ENCODE assay signal across 8 mouse cellular contexts in the genomic region with DNA sequence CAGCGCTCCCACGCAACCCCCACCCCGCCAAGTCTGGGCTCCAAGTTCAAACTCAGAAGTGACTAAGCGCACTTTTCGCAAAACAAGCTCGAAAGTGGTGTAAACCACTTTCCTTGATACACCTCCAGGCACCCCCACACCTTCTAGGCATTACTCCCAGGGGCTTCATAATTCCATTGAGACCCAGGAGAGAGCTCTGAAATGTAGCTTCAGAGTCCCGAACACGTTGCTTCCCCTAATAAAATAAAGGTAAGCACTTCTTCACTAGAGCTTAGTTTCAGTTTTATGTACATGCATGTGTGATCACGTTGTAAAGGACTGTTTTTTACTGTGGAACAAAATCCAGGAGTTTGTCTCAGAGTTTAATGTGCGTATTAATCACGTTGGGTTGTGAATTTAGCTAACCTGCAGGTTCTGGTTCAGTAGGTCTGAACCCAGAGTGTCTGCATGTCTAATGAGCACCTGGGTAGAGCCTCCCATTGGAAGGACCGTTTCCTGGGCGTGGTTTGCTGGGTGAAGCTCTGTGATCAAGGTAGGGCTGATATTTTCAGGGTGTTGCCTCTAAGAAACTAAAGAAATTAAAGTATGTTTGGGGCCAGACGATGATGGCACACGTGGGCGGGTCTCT. TPM values are rescaled to one million over a fixed set of nuclear protein-coding genes. Genes with fewer than 3 reads are reported as not detected.
DNase-seq lines count a peak whose midpoint lies in the region; ATAC-seq and TF ChIP-seq lines count a peak whose summit lies in the region.

No protein-coding gene starts in this region.

- TF ChIP-seq POLR2A in ES-Bruce4 (IDR thresholded peaks at IDR 0.05; ENCODE audit: insufficient read depth, low read length), result no peak

- 0 out of 2 replicates have a peak, but pooled peaks cover 2% of the 10 kb centered on the region for H3K27me3 ChIP-seq in ES-Bruce4 (ENCODE audit: control insufficient read depth, insufficient read depth, low read length, poor library complexity, severe bottlenecking)
- H3K27me3 ChIP-seq in heart, embryonic 15.5 days, result no peaks in the 10 kb centered on the region
- no peaks in the 10 kb centered on the region for H3K27me3 ChIP-seq in stomach, embryonic 16.5 days (ENCODE audit: control insufficient read depth, insufficient read depth, low read length)

- no peak overlapping the region for H3K27ac ChIP-seq in ES-Bruce4 (ENCODE audit: insufficient read depth, low read length)
- H3K27ac ChIP-seq in heart, embryonic 15.5 days, result peak overlapping the region; percentile 90
- peak overlapping the region; percentile 98 for H3K27ac ChIP-seq in stomach, embryonic 16.5 days (ENCODE audit: low read length)

- H3K9me3 ChIP-seq in ES-Bruce4 (replicated peaks; ENCODE audit: control insufficient read depth, insufficient read depth, low read length, poor library complexity, severe bottlenecking), result no peaks in the 10 kb centered on the region
- no peaks in the 10 kb centered on the region for H3K9me3 ChIP-seq in heart, embryonic 15.5 days (replicated peaks)
- H3K9me3 ChIP-seq in stomach, embryonic 16.5 days (replicated peaks; ENCODE audit: control insufficient read depth, low read length), result no peaks in the 10 kb centered on the region

- no peaks in the 10 kb centered on the region for H3K36me3 ChIP-seq in ES-Bruce4 (ENCODE audit: control insufficient read depth, insufficient read depth, low read length, poor library complexity, severe bottlenecking)
- no peaks in the 10 kb centered on the region for H3K36me3 ChIP-seq in heart, embryonic 15.5 days
- H3K36me3 ChIP-seq in stomach, embryonic 16.5 days (ENCODE audit: control insufficient read depth, insufficient read depth, low read length), result no peaks in the 10 kb centered on the region

- peak; percentile 56 for DNase-seq in c-Kit-positive CD71-negative TER-119-negative erythroid progenitor cells, embryonic 14.5 days (ENCODE audit: low read depth)
- peak; percentile 80 for DNase-seq in kidney, postnatal 14 days
- DNase-seq in gastrocnemius, postnatal 4 days (ENCODE audit: low spot score in 2 of 2), result no peak
- no peak for DNase-seq in layer of hippocampus, adult 11-12 months (ENCODE audit: low spot score)

- no peak for ATAC-seq in heart, embryonic 15.5 days (replicated peaks; ENCODE audit: insufficient number of reproducible peaks, insufficient read depth, low FRiP score, low read depth)
- ATAC-seq in megakaryocyte-erythroid progenitor cell, adult 5-6 weeks (replicated peaks; ENCODE audit: low FRiP score, low TSS enrichment, poor library complexity, severe bottlenecking), result peak; percentile 83
- ATAC-seq in stomach, embryonic 16.5 days (ENCODE audit: insufficient read depth, low FRiP score), result peak; percentile 57; the same call in 1 of the 2 replicates

- H3K4me3 ChIP-seq in ES-Bruce4 (ENCODE audit: low read depth, low read length), result peak overlapping the region; percentile 78
- H3K4me3 ChIP-seq in heart, embryonic 15.5 days, result peak overlapping the region; percentile 75
- peak overlapping the region; percentile 87 for H3K4me3 ChIP-seq in stomach, embryonic 16.5 days (replicated peaks; ENCODE audit: low read length)

- no peaks in the 10 kb centered on the region for H3K4me1 ChIP-seq in ES-Bruce4 (ENCODE audit: control insufficient read depth, insufficient read depth, low read length)
- H3K4me1 ChIP-seq in heart, embryonic 15.5 days (replicated peaks), result peaks cover 21% of the 10 kb centered on the region
- peaks cover 21% of the 10 kb centered on the region for H3K4me1 ChIP-seq in stomach, embryonic 16.5 days (ENCODE audit: control insufficient read depth, insufficient read depth, low read length)

- WGBS in heart, embryonic 15.5 days, result 12% methylated on average over 16 of the region's 16 CpGs
- 9% methylated on average over 16 of the region's 16 CpGs for WGBS in stomach, embryonic 16.5 days

- no peak for TF ChIP-seq EP300 in ES-Bruce4 (IDR thresholded peaks at IDR 0.05; ENCODE audit: insufficient read depth, low read depth, low read length)

- TF ChIP-seq CTCF in ES-Bruce4 (IDR thresholded peaks at IDR 0.05; ENCODE audit: low read depth, low read length), result no peak

- peak overlapping the region; percentile 76 for H3K4me2 ChIP-seq in heart, embryonic 15.5 days
- peak overlapping the region; percentile 86 for H3K4me2 ChIP-seq in stomach, embryonic 16.5 days (ENCODE audit: low read depth, low read length)

- peak overlapping the region; percentile 82 for H3K9ac ChIP-seq in ES-Bruce4 (ENCODE audit: low read depth, poor library complexity, severe bottlenecking)
- H3K9ac ChIP-seq in heart, embryonic 15.5 days, result peak overlapping the region; percentile 89
- H3K9ac ChIP-seq in stomach, embryonic 16.5 days (ENCODE audit: low read length), result peak overlapping the region; percentile 95

RNA-seq across cellular contexts. Expression of gene Tgfbr2, which starts 0.4 kb away (rescaled TPM):
- 3.4 TPM in 2 replicates for polyA plus RNA-seq in ES-Bruce4 (2011; ENCODE audit: insufficient read depth, insufficient read length, low read depth, missing spikeins)
- 20.2 and 29.5 TPM in 2 replicates for polyA plus RNA-seq in heart, embryonic 15.5 days (2015; fragmentation: Nextera tagmentation; extraction: Ambion mirVana)
- total RNA-seq in megakaryocyte-erythroid progenitor cell, adult 5-6 weeks (2014; fragmentation: Nextera tagmentation), result 5.9 and 9.5 TPM in 2 replicates
- 7.0 and 12.4 TPM in 2 replicates for total RNA-seq in megakaryocyte-erythroid progenitor cell, adult 5-6 weeks (2017)
- polyA plus RNA-seq in stomach, embryonic 16.5 days (2015; fragmentation: Nextera tagmentation; extraction: Ambion mirVana), result 33.8 and 35.1 TPM in 2 replicates
- total RNA-seq in gastrocnemius, postnatal 4 days (2021), result 10 to 100 TPM; 69.6 to 71.1 TPM

Comparison
In these comparisons a context has a peak if more than half of its experiments do, and no peak if none do; other contexts are left out.
1. DNase-seq: peak in c-Kit-positive CD71-negative TER-119-negative erythroid progenitor cells, embryonic 14.5 days (single experiment) and kidney, postnatal 14 days (single experiment); none in gastrocnemius, postnatal 4 days (0 of 2) and layer of hippocampus, adult 11-12 months (single experiment).
2. Peak in every context shown above with its lines, with median percentiles within 50 percentile points of each other: H3K4me3 ChIP-seq and H3K9ac ChIP-seq.